Mouse (Mus musculus) subcutaneous adipose tissue, adult 2 months (tissue): ENCODE measurements around the gene Cacna1g. TPM values are rescaled to one million over a fixed set of nuclear protein-coding genes. Genes with fewer than 3 reads are reported as not detected.

ENCODE experiments used
- polyA plus RNA-seq: library from polyadenylated mRNA; depleted of rRNA; stranded (reverse); fragments of >200 nt; gene quantifications from 2 replicates; pipeline ENCODE4 v1.2.3, GENCODE M21; 2012; ENCODE audit warnings: low replicate concordance; rRNA removed

Cacna1g gene
- polyA plus RNA-seq = 10.7 and 166 TPM in 2 replicates

GRCm38 (mm10) chr11:94473707-94474543 lies at the start of gene Cacna1g:
TSS of gene Cacna1g (minus strand) at chr11:94474198.

DNA sequence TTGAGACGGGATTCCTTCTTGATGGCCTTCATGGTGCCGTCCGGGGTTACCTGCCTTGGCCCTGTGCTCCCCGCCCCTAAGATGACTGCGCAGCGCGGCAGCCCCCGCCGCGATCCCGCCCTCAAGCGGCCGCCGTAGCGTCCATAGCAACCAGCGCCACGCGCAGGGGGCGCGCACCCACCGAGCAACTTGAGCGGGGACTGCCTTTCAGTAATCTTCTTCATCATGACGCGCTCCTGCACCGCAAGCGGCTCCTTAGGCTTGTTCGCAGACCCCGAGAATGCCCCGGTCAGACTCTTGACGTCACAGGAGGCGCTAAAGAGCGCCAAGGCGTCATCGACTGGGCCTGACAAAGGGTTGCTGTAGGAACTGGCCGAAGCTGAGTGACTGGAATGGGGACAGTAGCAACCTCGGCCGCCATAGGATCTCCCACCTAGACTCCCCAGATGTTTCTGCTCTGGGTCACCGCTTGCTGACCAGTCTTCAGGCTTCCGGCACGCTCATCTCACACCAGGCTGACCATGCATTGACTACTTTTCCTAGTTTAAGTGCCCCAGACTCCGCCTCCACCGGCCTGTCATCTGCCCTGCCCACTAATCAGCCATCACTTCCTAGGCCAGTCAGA lies 47.3 kb upstream of the Cacna1g start, which contains the start of gene Mycbpap:
Gene Mycbpap (minus strand): TSS at position 524 of the 625 bp plus-strand sequence.

DNA sequence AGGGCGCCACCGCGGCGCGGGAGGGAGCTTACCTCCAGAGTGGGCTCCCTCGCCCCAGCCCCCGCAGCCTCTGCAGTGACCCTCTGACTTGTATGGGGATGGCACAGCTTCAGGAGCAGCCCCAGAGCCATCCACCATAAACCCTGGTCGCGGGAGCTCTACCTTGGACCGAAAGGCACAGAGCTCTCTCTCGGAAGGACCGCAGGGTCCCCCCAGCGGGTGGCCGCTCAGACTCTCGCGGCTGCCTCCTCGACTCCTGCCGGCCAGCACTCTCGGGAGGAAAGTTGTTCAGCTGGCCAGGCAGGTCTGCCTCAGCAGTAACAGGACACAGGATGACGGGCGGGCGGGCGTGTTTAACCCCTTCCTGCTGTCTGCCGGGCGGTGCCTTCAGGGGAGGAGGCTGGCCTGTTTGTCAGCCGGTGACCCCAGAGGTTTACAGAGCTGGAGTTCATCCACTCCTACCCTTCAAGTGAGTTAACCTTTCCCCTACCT lies 25.7 kb upstream of the Cacna1g start, which contains the start of gene Epn3:
Gene Epn3 (minus strand): TSS at position 314 of the 492 bp plus-strand sequence.

DNA sequence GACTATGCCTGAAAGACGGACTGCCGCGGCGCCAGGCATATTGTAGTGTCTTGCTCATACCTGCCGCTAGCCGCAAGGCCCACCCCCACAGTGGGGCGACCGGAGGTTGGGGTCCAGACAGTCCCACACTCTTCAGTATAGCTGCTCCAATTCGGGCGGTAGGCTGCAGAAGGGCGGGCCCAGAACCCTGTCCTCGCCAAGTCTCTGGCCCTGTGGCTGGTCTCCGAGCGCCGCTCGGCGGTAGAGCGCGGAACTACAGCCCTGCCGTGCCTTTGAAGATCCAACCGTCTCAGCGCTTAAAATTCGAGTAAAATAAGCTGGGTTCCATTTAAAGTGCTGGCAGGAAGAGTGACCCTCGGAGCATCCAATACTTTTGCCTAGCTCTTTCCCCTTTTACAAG lies 12.0 kb upstream of the Cacna1g start, which contains the start of gene Spata20:
Gene Spata20 (minus strand): TSS at position 179 of the 400 bp plus-strand sequence.

GRCm38 (mm10) chr11:94392672-94393109 lies 81.3 kb downstream of the Cacna1g start, which contains the start of gene Abcc3:
TSS of gene Abcc3 (minus strand) at chr11:94392997.

Other genes starting within 250 kb of the Cacna1g start
- 0.73 and 8.2 TPM in 2 replicates for gene Wfikkn2, start 228.2 kb downstream of the Cacna1g start, polyA plus RNA-seq
- not detected in 2 replicates for gene Gm21885, start 192.3 kb downstream of the Cacna1g start, polyA plus RNA-seq
- gene Luc7l3, start 152.2 kb downstream of the Cacna1g start, polyA plus RNA-seq = 10.6 and 18.1 TPM in 2 replicates
- 146 and 211 TPM in 2 replicates for gene Ankrd40, start 146.2 kb downstream of the Cacna1g start, polyA plus RNA-seq
- 11.5 and 52.1 TPM in 2 replicates for gene Abcc3, start 81.2 kb downstream of the Cacna1g start, polyA plus RNA-seq
- gene Spata20, start 12.0 kb upstream of the Cacna1g start, polyA plus RNA-seq = 0.05 and 0.50 TPM in 2 replicates
- 0.07 and 12.9 TPM in 2 replicates for gene Epn3, start 25.8 kb upstream of the Cacna1g start, polyA plus RNA-seq
- 0.10 and 1.0 TPM in 2 replicates for gene Mycbpap, start 47.5 kb upstream of the Cacna1g start, polyA plus RNA-seq
- 12.5 and 13.0 TPM in 2 replicates for gene Rsad1, start 75.1 kb upstream of the Cacna1g start, polyA plus RNA-seq
- gene Chad, start 90.8 kb upstream of the Cacna1g start, polyA plus RNA-seq = 0.13 TPM in 1 of 2 replicates, not detected in the other
- 50.1 and 60.4 TPM in 2 replicates for gene Acsf2, start 127.7 kb upstream of the Cacna1g start, polyA plus RNA-seq
- gene Lrrc59, start 155.6 kb upstream of the Cacna1g start, polyA plus RNA-seq = 89.2 and 103 TPM in 2 replicates
- 59.6 and 96.9 TPM in 2 replicates for gene Mrpl27, start 179.6 kb upstream of the Cacna1g start, polyA plus RNA-seq
- 0.33 and 3.2 TPM in 2 replicates for gene Eme1, start 179.8 kb upstream of the Cacna1g start, polyA plus RNA-seq
- 31.0 and 46.6 TPM in 2 replicates for gene Xylt2, start 203.3 kb upstream of the Cacna1g start, polyA plus RNA-seq
- 0.13 TPM in 1 of 2 replicates, not detected in the other for gene Gm11541, start 230.3 kb upstream of the Cacna1g start, polyA plus RNA-seq